Mouse (Mus musculus): ENCODE results near the gene Ajm1. TPM values are rescaled to one million over a fixed set of nuclear protein-coding genes. Genes with fewer than 3 reads are reported as not detected.

The Ajm1 gene
- polyA plus RNA-seq, 1 experiment = 0.11 TPM

DNA sequence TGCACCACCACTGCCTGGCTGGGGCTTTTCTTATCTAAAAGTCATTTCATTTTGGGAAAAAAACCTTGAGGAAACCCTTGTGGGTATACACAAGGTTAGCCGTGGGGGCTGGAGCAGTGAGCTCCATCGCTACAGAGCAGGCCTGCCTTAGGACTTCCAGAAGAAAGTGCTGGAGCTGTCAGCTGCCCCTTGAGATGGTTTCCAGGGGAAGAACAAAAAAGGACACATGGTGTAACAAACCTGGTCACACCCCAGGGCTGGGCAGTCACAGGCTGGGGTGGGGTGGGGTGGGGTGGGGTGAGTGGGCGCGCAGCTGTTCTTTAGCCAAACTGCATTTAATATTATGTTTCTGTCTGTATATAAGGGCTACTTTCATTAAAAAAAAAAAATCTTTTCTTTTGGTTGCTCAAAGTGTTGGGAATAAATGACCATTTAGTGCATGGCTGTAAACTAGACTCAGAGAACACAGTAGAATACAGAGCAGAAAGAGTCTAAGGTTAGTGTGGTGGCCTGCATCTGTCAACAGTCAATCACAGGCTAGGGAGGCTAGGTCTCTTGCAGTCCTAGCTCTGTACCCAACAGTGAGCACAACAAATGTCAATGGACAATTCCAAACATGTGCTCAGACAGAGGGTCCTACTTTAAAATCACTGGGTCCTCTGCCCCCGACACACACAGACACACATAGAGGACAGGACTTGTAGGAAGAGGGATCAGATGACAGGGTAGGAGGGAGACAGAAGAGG, 15.4 kb upstream of the Ajm1 start:
- Histone ChIP-seq H3K27ac (ENCODE audit: control insufficient read depth, insufficient read depth, low read depth, low read length) (no peak overlapping the region), H3K27me3 (ENCODE audit: control insufficient read depth, insufficient read depth, low read length) (no peaks in the 10 kb centered on the region), H3K4me3 (ENCODE audit: control insufficient read depth, low read depth, low read length) (no peak overlapping the region), H3K4me1 (ENCODE audit: control insufficient read depth, insufficient read depth, low read length) (no peaks in the 10 kb centered on the region), H3K36me3 (ENCODE audit: control insufficient read depth, insufficient read depth, low read length) (peaks cover 8% of the 10 kb centered on the region)
- no peak for TF ChIP-seq POLR2A (IDR thresholded peaks at IDR 0.05; ENCODE audit: control insufficient read depth, low read depth, low read length)
- no peak for TF ChIP-seq CTCF (IDR thresholded peaks at IDR 0.05; ENCODE audit: control insufficient read depth, insufficient read depth, insufficient replicate concordance, low read depth, low read length)

DNA sequence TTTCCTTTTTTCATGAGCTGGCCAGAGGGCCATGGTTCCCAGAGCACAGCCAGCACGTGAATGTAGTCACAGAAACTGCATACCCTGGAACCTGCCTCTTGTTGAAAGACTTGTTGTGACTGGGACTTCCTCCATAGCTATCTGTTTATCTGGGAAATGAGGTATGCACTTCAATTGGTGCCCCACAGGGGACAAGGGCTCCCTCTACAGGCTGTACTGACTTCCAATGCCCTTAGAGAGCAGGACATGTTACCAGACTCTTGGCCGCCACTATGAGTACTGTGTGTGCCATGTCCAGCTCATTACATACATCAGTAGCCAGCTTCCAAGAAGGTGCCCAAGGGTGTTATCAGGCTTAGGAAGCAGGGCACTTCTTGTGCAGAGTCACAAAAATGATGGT, 10.3 kb upstream of the Ajm1 start:
- H3K4me3 ChIP-seq (ENCODE audit: control insufficient read depth, low read depth, low read length) = no peak overlapping the region
- H3K4me1 ChIP-seq (ENCODE audit: control insufficient read depth, insufficient read depth, low read length) = no peaks in the 10 kb centered on the region
- H3K36me3 ChIP-seq (ENCODE audit: control insufficient read depth, insufficient read depth, low read length) = peaks cover 4% of the 10 kb centered on the region
- no peaks in the 10 kb centered on the region for H3K27me3 ChIP-seq (ENCODE audit: control insufficient read depth, insufficient read depth, low read length)
- H3K27ac ChIP-seq (ENCODE audit: control insufficient read depth, insufficient read depth, low read depth, low read length) = no peak overlapping the region
- TF ChIP-seq POLR2A (IDR thresholded peaks at IDR 0.05; ENCODE audit: control insufficient read depth, low read depth, low read length) (no peak), CTCF (IDR thresholded peaks at IDR 0.05; ENCODE audit: control insufficient read depth, insufficient read depth, insufficient replicate concordance, low read depth, low read length) (no peak)

DNA sequence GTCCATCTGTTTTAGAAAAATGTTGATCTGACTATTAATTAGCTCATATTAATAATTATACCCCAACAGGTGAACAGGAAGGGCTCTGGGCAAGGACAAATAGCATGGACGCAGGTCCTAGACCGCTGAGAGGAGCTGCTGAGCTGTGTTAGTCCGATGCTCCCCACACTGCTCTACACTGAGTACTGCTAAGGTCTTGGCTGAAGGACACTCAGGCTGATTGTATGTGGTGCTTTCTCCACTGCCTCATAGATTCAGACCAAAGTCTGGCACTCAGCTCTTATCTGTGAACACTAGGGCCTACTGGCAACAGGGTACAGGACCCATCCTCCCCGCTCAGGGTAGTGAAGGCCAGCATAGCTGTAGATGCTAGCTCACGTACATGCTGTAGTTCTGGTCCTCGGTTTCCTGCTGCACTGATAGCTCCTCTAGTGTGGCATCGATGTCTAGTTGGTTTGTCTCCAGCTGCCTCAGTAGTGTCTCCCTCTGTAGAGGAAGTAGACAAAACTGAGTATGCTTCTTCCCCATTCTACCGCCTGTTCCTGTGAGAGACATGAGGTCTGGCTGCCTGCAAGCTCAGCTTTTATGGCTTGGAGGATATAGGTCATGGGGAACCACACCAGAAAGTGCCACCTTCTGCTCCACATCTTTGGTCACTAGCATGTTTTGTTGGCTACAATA, 6.8 kb upstream of the Ajm1 start:
- no peaks in the 10 kb centered on the region for H3K27me3 ChIP-seq (ENCODE audit: control insufficient read depth, insufficient read depth, low read length)
- H3K4me1 ChIP-seq (ENCODE audit: control insufficient read depth, insufficient read depth, low read length) = no peaks in the 10 kb centered on the region
- no peaks in the 10 kb centered on the region; the same call in 1 of the 2 replicates for H3K36me3 ChIP-seq (ENCODE audit: control insufficient read depth, insufficient read depth, low read length)
- H3K4me3 ChIP-seq (ENCODE audit: control insufficient read depth, low read depth, low read length) = no peak overlapping the region
- H3K27ac ChIP-seq (ENCODE audit: control insufficient read depth, insufficient read depth, low read depth, low read length) = no peak overlapping the region
- TF ChIP-seq CTCF (IDR thresholded peaks at IDR 0.05; ENCODE audit: control insufficient read depth, insufficient read depth, insufficient replicate concordance, low read depth, low read length) (no peak), POLR2A (IDR thresholded peaks at IDR 0.05; ENCODE audit: control insufficient read depth, low read depth, low read length) (no peak)

DNA sequence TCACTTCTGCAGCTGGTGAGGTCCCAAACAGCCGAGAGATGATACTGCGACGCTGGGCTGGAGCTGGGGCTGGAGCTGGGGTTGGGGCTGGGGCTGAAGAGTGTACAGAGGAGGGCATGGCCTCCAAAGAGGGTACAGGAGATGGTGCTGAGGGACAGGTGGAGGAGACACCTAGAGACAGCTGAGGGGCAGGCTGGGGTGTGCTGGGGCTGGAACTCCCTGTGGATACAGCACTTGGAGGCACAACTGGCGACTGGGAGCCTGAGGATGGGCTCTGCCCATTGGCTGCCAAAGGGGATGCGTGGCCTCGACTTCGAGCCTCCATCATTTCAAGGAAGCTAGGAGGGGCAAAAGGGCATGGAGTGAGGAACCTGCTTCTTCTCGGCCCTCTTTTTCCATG, 5.7 kb upstream of the Ajm1 start:
- Histone ChIP-seq H3K27ac (ENCODE audit: control insufficient read depth, insufficient read depth, low read depth, low read length) (no peak overlapping the region), H3K4me3 (ENCODE audit: control insufficient read depth, low read depth, low read length) (no peak overlapping the region), H3K4me1 (ENCODE audit: control insufficient read depth, insufficient read depth, low read length) (no peaks in the 10 kb centered on the region), H3K36me3 (ENCODE audit: control insufficient read depth, insufficient read depth, low read length) (no peaks in the 10 kb centered on the region; the same call in 1 of the 2 replicates), H3K27me3 (ENCODE audit: control insufficient read depth, insufficient read depth, low read length) (no peaks in the 10 kb centered on the region)
- no peak for TF ChIP-seq POLR2A (IDR thresholded peaks at IDR 0.05; ENCODE audit: control insufficient read depth, low read depth, low read length)
- TF ChIP-seq CTCF (IDR thresholded peaks at IDR 0.05; ENCODE audit: control insufficient read depth, insufficient read depth, insufficient replicate concordance, low read depth, low read length) = no peak

DNA sequence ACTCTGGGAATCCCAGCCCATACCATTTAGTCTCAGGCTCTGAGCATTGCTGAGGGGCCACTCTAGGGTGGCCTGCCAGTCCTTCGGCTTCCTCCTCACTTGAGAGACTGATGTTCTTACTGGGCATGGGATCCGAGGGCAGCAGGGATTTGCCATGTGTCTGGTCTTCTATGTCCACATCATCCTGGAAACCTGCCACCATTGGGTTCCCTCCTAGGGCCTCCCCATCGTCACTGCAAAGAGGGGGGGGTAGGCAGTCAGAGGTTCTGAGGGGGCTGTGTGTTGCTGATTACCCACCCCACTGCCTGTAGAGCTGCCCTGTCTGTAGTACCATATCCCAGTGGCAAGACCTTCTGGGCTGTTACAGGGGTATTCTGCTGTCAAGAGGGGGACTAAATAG, 4.0 kb upstream of the Ajm1 start:
- Histone ChIP-seq H3K4me3 (ENCODE audit: control insufficient read depth, low read depth, low read length) (no peak overlapping the region), H3K4me1 (ENCODE audit: control insufficient read depth, insufficient read depth, low read length) (peaks cover 6% of the 10 kb centered on the region), H3K27ac (ENCODE audit: control insufficient read depth, insufficient read depth, low read depth, low read length) (no peak overlapping the region), H3K36me3 (ENCODE audit: control insufficient read depth, insufficient read depth, low read length) (no peaks in the 10 kb centered on the region; the same call in 1 of the 2 replicates), H3K27me3 (ENCODE audit: control insufficient read depth, insufficient read depth, low read length) (no peaks in the 10 kb centered on the region)
- no peak for TF ChIP-seq CTCF (IDR thresholded peaks at IDR 0.05; ENCODE audit: control insufficient read depth, insufficient read depth, insufficient replicate concordance, low read depth, low read length)
- TF ChIP-seq POLR2A (IDR thresholded peaks at IDR 0.05; ENCODE audit: control insufficient read depth, low read depth, low read length) = no peak

DNA sequence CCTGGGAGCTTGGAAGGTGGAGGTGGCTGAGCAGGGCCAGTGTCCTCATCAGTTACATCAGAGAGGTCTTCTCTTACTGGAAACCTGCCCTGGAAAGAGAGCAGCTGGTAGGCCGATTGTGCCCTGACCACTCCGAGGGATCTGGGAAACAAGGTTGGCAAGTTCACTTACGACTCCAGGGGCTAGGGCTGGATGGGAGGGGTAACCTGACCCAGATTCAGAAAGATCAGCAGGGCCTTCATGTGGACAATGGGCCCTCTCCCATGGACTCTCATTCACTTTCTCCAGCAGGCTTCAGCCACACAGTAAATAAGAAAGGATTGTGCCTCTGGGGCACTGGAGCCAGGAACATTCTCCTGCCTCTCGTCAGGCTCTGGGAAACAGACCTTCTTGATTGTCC, 3.3 kb upstream of the Ajm1 start:
- Histone ChIP-seq H3K4me1 (ENCODE audit: control insufficient read depth, insufficient read depth, low read length) (peaks cover 10% of the 10 kb centered on the region), H3K36me3 (ENCODE audit: control insufficient read depth, insufficient read depth, low read length) (no peaks in the 10 kb centered on the region; the same call in 1 of the 2 replicates), H3K27me3 (ENCODE audit: control insufficient read depth, insufficient read depth, low read length) (no peaks in the 10 kb centered on the region), H3K4me3 (ENCODE audit: control insufficient read depth, low read depth, low read length) (no peak overlapping the region), H3K27ac (ENCODE audit: control insufficient read depth, insufficient read depth, low read depth, low read length) (no peak overlapping the region)
- no peak for TF ChIP-seq CTCF (IDR thresholded peaks at IDR 0.05; ENCODE audit: control insufficient read depth, insufficient read depth, insufficient replicate concordance, low read depth, low read length)
- TF ChIP-seq POLR2A (IDR thresholded peaks at IDR 0.05; ENCODE audit: control insufficient read depth, low read depth, low read length) = no peak

DNA sequence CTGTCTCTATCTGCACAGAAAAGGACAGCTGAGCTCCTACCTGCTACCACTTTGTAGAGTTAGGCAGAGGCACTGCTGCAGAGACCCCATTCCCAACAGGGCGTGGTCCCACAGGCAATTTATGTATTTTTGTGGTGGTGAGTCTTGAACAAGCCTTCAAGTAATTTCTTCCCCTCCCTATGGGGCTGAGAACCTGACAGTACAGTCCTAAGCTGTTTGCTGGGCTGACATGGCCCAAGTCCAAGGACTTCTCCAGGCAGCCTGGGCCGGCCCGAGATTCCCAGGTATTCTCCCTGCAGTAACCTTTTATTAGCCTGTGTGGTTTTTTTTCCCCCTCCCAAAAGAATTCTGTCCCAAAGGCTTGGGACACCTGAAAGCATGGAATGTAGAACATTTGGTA, 2.6 kb upstream of the Ajm1 start:
- H3K4me1 ChIP-seq (ENCODE audit: control insufficient read depth, insufficient read depth, low read length) = peaks cover 17% of the 10 kb centered on the region
- H3K4me3 ChIP-seq (ENCODE audit: control insufficient read depth, low read depth, low read length) = no peak overlapping the region
- no peak overlapping the region for H3K27ac ChIP-seq (ENCODE audit: control insufficient read depth, insufficient read depth, low read depth, low read length)
- no peaks in the 10 kb centered on the region; the same call in 1 of the 2 replicates for H3K36me3 ChIP-seq (ENCODE audit: control insufficient read depth, insufficient read depth, low read length)
- H3K27me3 ChIP-seq (ENCODE audit: control insufficient read depth, insufficient read depth, low read length) = no peaks in the 10 kb centered on the region
- TF ChIP-seq POLR2A (IDR thresholded peaks at IDR 0.05; ENCODE audit: control insufficient read depth, low read depth, low read length) = no peak
- TF ChIP-seq CTCF (IDR thresholded peaks at IDR 0.05; ENCODE audit: control insufficient read depth, insufficient read depth, insufficient replicate concordance, low read depth, low read length) = no peak

Data from testis, adult 2 months (tissue).